Mouse (Mus musculus) ES-E14 (cell line): Measurements from ENCODE around the gene Csnk1g2. TPM values are rescaled to one million over a fixed set of nuclear protein-coding genes. Genes with fewer than 3 reads are reported as not detected.

ENCODE experiments used
- DNase-seq: peaks from one replicate; pipeline ENCODE4 v3.0.0-alpha.2; 2013; ENCODE audit warnings: low read depth, low spot score
- H3K27ac ChIP-seq: 2 replicates; pipeline ENCODE4 v1.5.1; 2012; ENCODE audit warnings: low read depth, mild to moderate bottlenecking, low read length, moderate library complexity, mixed read lengths; ENCODE audit not compliant: poor library complexity, insufficient read depth, severe bottlenecking
- H3K36me3 ChIP-seq: 2 replicates; pipeline ENCODE4 v1.6.1; 2012; ENCODE audit warnings: mild to moderate bottlenecking, low read length, moderate library complexity, mixed read lengths; ENCODE audit not compliant: control insufficient read depth, poor library complexity, insufficient read depth, severe bottlenecking
- H3K4me1 ChIP-seq, 2 experiments: fragments of 150-350 bp in 1 of 2; sonication (generic) in 1 of 2; 2 replicates each; pipeline ENCODE4 v1.6.1; 2012; ENCODE audit warnings: low read length in 2 of 2, mild to moderate bottlenecking in 1 of 2, mixed read lengths in 1 of 2; ENCODE audit not compliant: control insufficient read depth in 2 of 2, insufficient read depth in 2 of 2, poor library complexity in 1 of 2
- H3K4me3 ChIP-seq, 2 experiments: fragments of 150-350 bp in 1 of 2; sonication (generic) in 1 of 2; 2 replicates each; pipeline ENCODE4 v1.5.1; 2012; ENCODE audit warnings: low read length in 2 of 2, low read depth in 1 of 2, mild to moderate bottlenecking in 1 of 2, mixed read lengths in 1 of 2; ENCODE audit not compliant: insufficient read depth in 1 of 2, poor library complexity in 1 of 2, severe bottlenecking in 1 of 2
- H3K9ac ChIP-seq: 2 replicates; pipeline ENCODE4 v1.6.1; 2012; ENCODE audit warnings: low read depth, mild to moderate bottlenecking, low read length, mixed read lengths; ENCODE audit not compliant: poor library complexity, insufficient read depth, severe bottlenecking
- H3K9me3 ChIP-seq: fragments of 150-350 bp; sonication (generic); 2 replicates; pipeline ENCODE4 v1.6.1; 2012; ENCODE audit warnings: low read depth, mild to moderate bottlenecking, low read length; ENCODE audit not compliant: control insufficient read depth, insufficient read depth
- CHD2 ChIP-seq: IDR thresholded peaks from 2 replicates; pipeline ENCODE4 v1.6.1; 2014; ENCODE audit warnings: mild to moderate bottlenecking, low read depth, low read length, inconsistent platforms
- HCFC1 ChIP-seq: IDR thresholded peaks from 2 replicates; pipeline ENCODE4 v1.6.1; 2012; ENCODE audit warnings: low read length, inconsistent platforms, borderline replicate concordance; ENCODE audit not compliant: insufficient read depth
- MAFK ChIP-seq: IDR thresholded peaks from 2 replicates; pipeline ENCODE4 v1.6.1; 2014; ENCODE audit warnings: mild to moderate bottlenecking, low read depth, low read length, inconsistent platforms; ENCODE audit not compliant: insufficient read depth
- ZC3H11A ChIP-seq: IDR thresholded peaks from 2 replicates; pipeline ENCODE4 v1.6.1; 2012; ENCODE audit warnings: low read depth, mild to moderate bottlenecking, inconsistent platforms, low read length, borderline replicate concordance
- ZNF384 ChIP-seq: IDR thresholded peaks from 2 replicates; pipeline ENCODE4 v1.6.1; 2012; ENCODE audit warnings: low read depth, low read length, inconsistent platforms
- in situ Hi-C, 2 experiments: fragments of 600-800 bp; cut with MboI; formaldehyde crosslinking; loops; one replicate each; pipeline ENCODE4 v1.15.1; 2025; ENCODE audit warnings: low sequenced_read_pairs in 2 of 2, inconsistent platforms in 1 of 2; ENCODE audit not compliant: unreplicated experiment in 2 of 2
- total RNA-seq: library from RNA; depleted of rRNA; stranded (reverse); fragments of 300-350 nt; gene quantifications from 2 replicates; pipeline ENCODE4 v1.2.3, GENCODE M21; 2012

The Csnk1g2 gene
- total RNA-seq, 1 experiment, result 138 TPM

DNA sequence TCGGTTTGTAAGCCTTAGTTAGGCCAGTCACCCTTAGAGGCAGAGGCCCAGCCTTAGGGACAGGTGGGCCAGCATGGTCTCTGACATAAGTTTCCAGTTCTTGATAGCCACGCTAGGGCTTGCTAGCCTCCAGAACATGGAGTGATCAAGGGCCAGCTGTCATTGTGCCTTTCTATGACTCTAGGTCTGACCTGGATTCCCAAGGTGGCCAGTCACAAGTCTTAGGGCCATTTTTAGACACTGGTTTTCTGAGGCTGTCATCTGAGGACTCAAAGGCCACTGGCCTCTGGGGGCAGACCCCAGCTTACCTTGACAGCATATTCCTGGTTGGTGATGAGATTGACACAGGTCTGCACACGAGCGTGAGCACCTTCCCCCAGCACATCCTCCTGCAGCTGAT is 48.6 kb downstream of the Csnk1g2 start:
- Histone ChIP-seq H3K4me3 (no peak overlapping the region), H3K27ac (no peak overlapping the region), H3K9ac (no peak overlapping the region), H3K4me1 (peaks cover 3 to 13% of the 10 kb centered on the region in 2 experiments; a peak in 3 of 4 replicates), H3K36me3 (peaks cover 53% of the 10 kb centered on the region), H3K9me3 (no peaks in the 10 kb centered on the region)
- TF ChIP-seq MAFK, result no peak
- TF ChIP-seq ZC3H11A, result no peak
- TF ChIP-seq ZNF384, result no peak
- TF ChIP-seq HCFC1, result no peak
- no peak for TF ChIP-seq CHD2
- in situ Hi-C loops, result no loop called here
- DNase-seq, result no peak

DNA sequence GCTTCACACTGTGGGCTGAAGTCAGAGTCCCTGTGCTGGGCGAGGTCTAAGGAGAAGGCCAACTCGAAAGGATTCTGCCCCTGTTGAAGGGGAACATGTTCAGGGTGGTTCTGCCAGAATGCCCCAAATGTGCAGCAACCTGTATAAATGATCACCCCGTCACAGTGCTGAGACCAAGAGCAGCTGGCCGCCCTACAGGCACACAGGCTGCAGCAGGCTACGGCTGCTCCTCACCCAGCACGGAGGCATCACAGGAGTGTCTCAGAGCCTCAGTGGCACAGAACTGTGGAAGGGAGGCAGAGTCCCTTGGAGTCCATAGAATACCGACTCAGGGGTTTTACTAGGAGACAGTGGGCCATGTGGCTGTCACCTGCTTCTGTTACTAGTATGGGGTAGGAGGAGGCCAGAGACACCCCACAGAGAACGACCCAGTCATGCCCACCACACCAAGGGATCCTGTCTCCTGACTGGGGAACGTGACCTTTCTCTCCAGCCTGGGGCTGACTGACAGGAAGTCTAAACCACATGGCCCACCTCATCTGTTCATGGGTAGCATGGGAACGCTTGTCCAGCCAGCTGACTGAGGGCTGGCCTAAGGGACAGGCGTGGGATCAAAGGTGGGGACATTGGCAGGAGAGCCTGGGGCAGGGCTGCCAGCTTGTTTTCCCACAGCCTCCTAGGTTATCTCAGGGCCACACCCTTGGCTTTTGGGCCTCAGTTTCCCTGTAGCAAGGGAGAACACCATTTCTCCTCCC is 49.5 kb downstream of the Csnk1g2 start:
- H3K9me3 ChIP-seq, result no peaks in the 10 kb centered on the region
- DNase-seq, result no peak
- H3K4me3 ChIP-seq, result no peak overlapping the region
- in situ Hi-C loops, result no loop called here
- TF ChIP-seq HCFC1 (no peak), ZC3H11A (no peak)
- H3K4me1 ChIP-seq, result peaks cover 6 to 13% of the 10 kb centered on the region in 2 experiments
- H3K9ac ChIP-seq, result no peak overlapping the region
- no peak overlapping the region for H3K27ac ChIP-seq
- peaks cover 45% of the 10 kb centered on the region for H3K36me3 ChIP-seq

DNA sequence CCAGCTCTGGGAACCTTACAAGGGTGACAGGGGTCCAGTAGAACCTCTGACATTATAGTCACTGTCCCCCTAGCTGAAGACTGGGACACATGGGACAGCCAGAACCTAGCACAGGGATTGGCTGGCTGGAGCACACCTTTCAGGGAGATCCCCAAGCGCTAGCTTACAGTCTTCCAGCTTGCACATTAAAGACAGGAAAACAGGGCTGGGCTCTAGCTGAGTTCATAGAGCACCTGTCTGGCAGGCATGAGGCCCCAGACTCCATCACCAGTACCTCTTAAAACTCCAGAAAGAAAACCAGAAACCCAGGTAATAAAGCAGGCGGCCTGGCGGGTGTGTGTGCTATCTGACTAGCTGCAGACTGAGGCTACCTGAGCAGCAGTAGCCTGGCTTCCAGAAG is 51.1 kb downstream of the Csnk1g2 start:
- Histone ChIP-seq H3K36me3 (peaks cover 30% of the 10 kb centered on the region), H3K4me1 (peaks cover 9 to 22% of the 10 kb centered on the region in 2 experiments), H3K4me3 (no peak overlapping the region), H3K9ac (no peak overlapping the region), H3K27ac (no peak overlapping the region), H3K9me3 (no peaks in the 10 kb centered on the region)
- no peak for TF ChIP-seq ZNF384
- TF ChIP-seq MAFK, result no peak
- no peak for TF ChIP-seq ZC3H11A
- no peak for TF ChIP-seq CHD2
- no peak for TF ChIP-seq HCFC1
- in situ Hi-C loops, result no loop called here
- DNase-seq, result no peak

DNA sequence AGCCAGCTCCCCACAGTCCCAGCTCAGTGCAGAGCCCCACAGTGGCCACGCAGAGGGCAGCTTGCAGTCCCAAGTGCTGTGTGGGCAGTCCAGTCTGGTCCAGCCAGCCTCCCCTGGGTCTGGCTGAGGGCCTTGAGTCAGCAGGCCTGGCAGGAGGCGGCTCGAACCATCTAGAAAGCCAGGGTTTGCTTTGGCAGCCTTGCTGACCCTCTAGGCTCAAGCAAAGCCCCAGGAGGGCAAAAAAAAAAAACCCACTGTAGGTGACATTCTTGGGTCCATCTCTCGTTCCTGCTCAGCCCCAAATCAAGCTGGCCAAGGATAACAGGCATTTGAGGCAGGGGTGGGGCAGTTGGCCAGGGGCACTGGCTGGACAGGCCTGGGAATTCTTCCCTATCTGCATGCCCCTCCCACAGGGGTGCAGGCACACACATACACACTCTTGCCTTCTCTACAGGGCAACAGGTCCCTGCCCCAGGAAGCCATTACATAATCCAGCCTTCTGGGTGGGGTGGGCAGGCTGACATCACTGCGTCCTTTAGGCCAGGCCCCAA is 51.6 kb downstream of the Csnk1g2 start:
- no peaks in the 10 kb centered on the region for H3K9me3 ChIP-seq
- H3K9ac ChIP-seq, result no peak overlapping the region
- H3K4me1 ChIP-seq, result peaks cover 9 to 26% of the 10 kb centered on the region in 2 experiments
- H3K36me3 ChIP-seq, result peaks cover 25% of the 10 kb centered on the region
- TF ChIP-seq CHD2 (no peak), ZC3H11A (no peak), MAFK (no peak), ZNF384 (no peak), HCFC1 (no peak)
- in situ Hi-C loops, result no loop called here
- DNase-seq, result no peak
- H3K27ac ChIP-seq, result no peak overlapping the region
- H3K4me3 ChIP-seq, result no peak overlapping the region; a peak in 1 of 4 replicates
